Mouse (Mus musculus) liver, adult 2 months (tissue): ENCODE results near the gene Lag3.

Experiments
- CTCF ChIP-seq: fragments of 200-500 bp; IDR thresholded peaks from 2 replicates; pipeline ENCODE4 v1.5.1; 2011; ENCODE audit warnings: low read depth, low read length, control low read depth
- POLR2A ChIP-seq: fragments of 200-500 bp; IDR thresholded peaks from 2 replicates; pipeline ENCODE4 v1.6.1; 2011; ENCODE audit warnings: low read length, control low read depth; ENCODE audit not compliant: insufficient read depth; ENCODE audit errors: extremely low read depth

DNA sequence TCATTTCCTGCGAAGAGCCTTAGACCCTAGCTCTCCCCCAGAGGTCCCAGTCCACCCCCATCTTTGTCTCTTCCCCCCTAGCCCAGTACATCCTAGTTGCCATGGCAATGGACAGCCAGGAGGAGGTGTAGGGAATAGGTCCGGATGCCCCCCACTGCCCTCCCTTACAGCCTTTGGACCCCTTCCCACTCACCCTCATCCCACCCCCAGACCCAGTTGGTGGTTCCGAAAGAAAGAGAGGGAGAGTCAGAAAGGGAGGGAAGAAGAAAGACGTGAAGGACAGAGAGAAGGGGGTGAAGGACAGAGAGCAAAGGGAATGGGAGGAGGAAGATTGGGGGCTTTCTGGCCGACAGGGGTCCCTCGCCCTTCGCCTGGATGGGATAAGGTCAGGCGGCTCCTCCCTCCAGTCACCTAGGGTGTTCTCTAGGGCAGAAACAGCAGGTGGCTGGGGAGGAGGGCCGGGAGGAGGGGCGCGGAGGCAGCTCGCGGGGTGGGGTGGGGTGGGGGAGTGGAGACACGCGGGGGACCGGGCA, 48.3 kb downstream of the Lag3 start:
- TF ChIP-seq POLR2A, result no peak
- TF ChIP-seq CTCF, result no peak
